Mouse (Mus musculus) embryonic facial prominence, embryonic 15.5 days (tissue): ENCODE measurements around the gene Gm3269. TPM values are rescaled to one million over a fixed set of nuclear protein-coding genes. Genes with fewer than 3 reads are reported as not detected.
"Not testable (repeated sequence)": the region's sequence is repeated elsewhere in the genome, so short reads cannot be mapped to it uniquely, and the experiment has no call there.

Experiments
- ATAC-seq: fragments of 200-750 bp; cut with Nextera tagmentation; 2 replicates; pipeline ENCODE4 v1.8.0; 2017; ENCODE audit warnings: low read depth, moderate TSS enrichment; ENCODE audit not compliant: insufficient number of reproducible peaks, low FRiP score, low TSS enrichment
- H3K27ac ChIP-seq: fragments of 300-500 bp; sonication (generic); replicated peaks from 2 replicates; pipeline ENCODE4 v1.5.1; 2015; ENCODE audit warnings: mild to moderate bottlenecking, inconsistent platforms
- H3K27me3 ChIP-seq: fragments of 300-500 bp; sonication (generic); 2 replicates; pipeline ENCODE4 v1.6.1; 2015; ENCODE audit warnings: inconsistent platforms
- H3K36me3 ChIP-seq: fragments of 300-500 bp; sonication (generic); 2 replicates; pipeline ENCODE4 v1.6.1; 2015; ENCODE audit warnings: mild to moderate bottlenecking, inconsistent platforms
- H3K4me1 ChIP-seq: fragments of 300-500 bp; sonication (generic); 2 replicates; pipeline ENCODE4 v1.6.1; 2015; ENCODE audit warnings: inconsistent platforms
- H3K4me2 ChIP-seq: fragments of 300-500 bp; sonication (generic); replicated peaks from 2 replicates; pipeline ENCODE4 v1.6.1; 2015; ENCODE audit warnings: mild to moderate bottlenecking, inconsistent platforms
- H3K4me3 ChIP-seq: fragments of 300-500 bp; sonication (generic); replicated peaks from 2 replicates; pipeline ENCODE4 v1.5.1; 2015; ENCODE audit warnings: mild to moderate bottlenecking, inconsistent platforms
- H3K9ac ChIP-seq: fragments of 300-500 bp; sonication (generic); 2 replicates; pipeline ENCODE4 v1.6.1; 2015; ENCODE audit warnings: inconsistent platforms
- H3K9me3 ChIP-seq: fragments of 300-500 bp; sonication (generic); replicated peaks from 2 replicates; pipeline ENCODE4 v1.6.1; 2016; ENCODE audit warnings: inconsistent platforms
- WGBS: fragments of 180-500 bp; shearing (Covaris S2); methylation state at CpG from one replicate; pipeline ENCODE4 v1.1.7; 2015; 5-methylcytosine and 5-hydroxymethylcytosine counted together
- polyA plus RNA-seq: library from polyadenylated mRNA; unstranded; fragments of >200 nt; fragmentation: Nextera tagmentation; extraction: Ambion mirVana; gene quantifications from 2 replicates; pipeline ENCODE4 v1.2.1, GENCODE M21; 2015

Gm3269 gene
- not detected in 2 replicates for polyA plus RNA-seq

DNA sequence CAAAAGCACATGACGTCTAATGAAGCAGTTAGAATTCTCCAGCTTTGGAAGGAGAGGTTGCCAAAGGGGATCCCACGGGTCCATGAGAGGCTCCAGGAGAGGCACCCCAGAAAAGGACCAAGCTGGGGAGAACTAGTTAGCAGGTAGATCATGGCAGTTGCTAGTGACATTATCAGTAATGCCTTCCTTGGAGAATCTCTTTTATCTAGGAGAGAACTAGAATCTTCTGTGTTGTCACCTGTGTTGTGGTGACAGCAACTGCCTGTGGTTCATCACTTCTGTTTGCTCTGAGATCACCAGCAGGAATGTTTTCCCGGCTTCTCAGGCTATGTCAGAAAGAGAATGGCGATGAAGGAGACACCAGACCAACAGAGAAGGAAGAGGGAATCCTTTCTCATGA, at the start of gene Gm3269:
Gene Gm3269 (plus strand): TSS at position 301 of the 400 bp plus-strand sequence.
- not testable (repeated sequence) for H3K4me2 ChIP-seq, H3K27me3 ChIP-seq, ATAC-seq, H3K4me3 ChIP-seq, H3K4me1 ChIP-seq, H3K9ac ChIP-seq, H3K36me3 ChIP-seq, H3K27ac ChIP-seq, H3K9me3 ChIP-seq
- no CpG with 5 or more reads among the region's 4 CpGs for WGBS

DNA sequence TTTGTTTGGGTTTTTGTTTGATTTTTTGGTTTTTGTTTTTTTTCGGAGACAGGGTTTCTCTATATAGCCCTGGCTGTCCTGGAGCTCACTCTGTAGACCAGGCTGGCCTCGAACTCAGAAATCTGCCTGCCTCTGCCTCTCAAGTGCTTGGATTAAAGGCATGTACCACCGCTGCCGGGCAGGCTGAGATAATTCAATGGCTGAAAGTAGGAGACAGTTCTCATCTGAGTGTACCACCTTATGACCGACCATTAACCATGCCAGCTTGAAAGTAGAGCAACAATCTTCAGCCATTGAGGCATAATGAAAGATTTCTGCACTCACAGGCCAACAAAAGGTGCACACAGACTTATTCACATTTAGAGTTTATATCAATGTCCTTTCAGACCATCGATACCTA, 31.5 kb upstream of the Gm3269 start:
- H3K9me3 ChIP-seq, H3K9ac ChIP-seq, ATAC-seq, H3K27me3 ChIP-seq, H3K4me2 ChIP-seq, H3K27ac ChIP-seq, H3K4me1 ChIP-seq, H3K36me3 ChIP-seq, H3K4me3 ChIP-seq: not testable (repeated sequence)
- 77% methylated on average over 6 of the region's 6 CpGs for WGBS

DNA sequence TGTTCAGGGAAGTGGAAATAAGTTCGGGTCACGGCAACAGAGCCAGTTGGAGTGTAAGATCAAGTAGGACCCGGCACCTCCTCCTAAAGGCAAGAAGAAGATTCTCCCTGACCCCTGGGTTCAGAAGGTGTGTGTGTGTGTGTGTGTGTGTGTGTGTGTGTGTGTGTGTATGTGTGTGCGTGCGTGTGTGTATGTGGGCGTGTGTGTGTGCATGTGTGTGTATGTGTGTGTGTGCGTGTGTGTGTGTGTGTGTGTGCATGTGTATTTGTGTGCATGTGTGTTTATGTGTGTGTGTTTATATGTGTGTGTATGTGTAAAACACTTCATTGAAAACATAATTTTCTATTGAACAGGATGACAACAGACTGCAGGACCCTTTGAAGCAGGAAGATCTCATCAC, 16.0 kb upstream of the Gm3269 start:
- H3K4me2 ChIP-seq, H3K9me3 ChIP-seq, ATAC-seq, H3K36me3 ChIP-seq, H3K4me3 ChIP-seq, H3K9ac ChIP-seq, H3K27ac ChIP-seq, H3K27me3 ChIP-seq, H3K4me1 ChIP-seq: not testable (repeated sequence)
- 93% methylated on average over 4 of the region's 7 CpGs for WGBS

DNA sequence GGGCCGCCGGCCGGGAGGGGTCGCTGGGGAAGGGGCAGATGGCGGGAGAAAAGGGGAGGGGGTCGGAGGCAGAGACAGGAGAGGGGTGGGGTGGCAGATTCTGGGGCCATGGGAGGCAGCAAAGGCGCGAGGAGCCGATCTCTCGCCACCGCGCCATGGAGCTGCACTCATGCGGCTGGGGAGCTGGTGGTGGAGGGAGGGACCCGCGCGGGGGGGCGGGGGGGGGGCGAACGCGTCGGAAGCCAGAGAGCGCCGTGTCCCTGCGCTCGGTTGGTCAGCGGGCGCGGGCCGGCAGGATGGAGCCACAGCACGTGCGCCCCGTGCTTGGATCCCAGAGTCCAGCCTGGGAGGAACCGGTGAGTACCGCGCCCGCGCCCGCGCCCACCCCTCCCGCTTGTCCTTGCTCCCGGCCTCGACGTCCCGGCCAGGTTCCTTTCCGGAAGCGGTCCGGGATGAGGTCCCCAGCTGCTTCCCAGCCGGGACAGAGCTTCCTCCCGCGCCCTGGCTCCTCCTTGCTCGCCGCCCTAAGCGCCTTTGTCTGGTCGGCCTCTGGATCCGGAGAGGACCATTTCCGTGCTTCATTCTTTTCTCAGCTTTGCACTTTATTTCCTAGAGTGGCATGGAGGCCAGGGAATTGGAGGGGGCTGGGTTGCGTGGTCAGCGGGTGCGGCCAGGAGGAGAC, 17.5 kb downstream of the Gm3269 start, which contains the start of gene Gm3264:
Gene Gm3264 (plus strand): TSS at position 278 of the 682 bp plus-strand sequence.
- not testable (repeated sequence) for H3K9me3 ChIP-seq, ATAC-seq, H3K36me3 ChIP-seq, H3K27me3 ChIP-seq, H3K4me1 ChIP-seq, H3K9ac ChIP-seq, H3K27ac ChIP-seq
- Histone ChIP-seq H3K4me3 (peak within 1 kb of the TSS; percentile 41), H3K4me2 (peak within 1 kb of the TSS; percentile 60)
- 8% methylated on average over 34 of the region's 59 CpGs for WGBS

DNA sequence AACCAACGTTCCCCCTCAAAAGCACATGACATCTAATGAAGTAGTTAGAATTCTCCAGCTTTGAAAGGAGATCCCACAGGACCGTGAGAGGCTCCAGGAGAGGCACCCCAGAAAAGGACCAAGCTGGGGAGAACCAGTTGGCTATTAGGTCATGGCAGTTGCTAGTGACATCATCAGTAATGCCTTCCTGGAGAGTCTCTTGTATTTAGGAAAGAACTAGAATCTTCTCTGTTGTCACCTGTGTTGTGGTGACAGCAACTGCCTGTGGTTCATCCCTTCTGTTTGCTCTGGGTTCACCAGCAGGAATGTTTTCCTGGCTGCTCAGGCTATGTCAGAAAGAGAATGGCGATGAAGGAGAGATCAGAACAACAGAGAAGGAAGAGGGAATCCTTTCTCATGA, 54.2 kb downstream of the Gm3269 start, which contains the start of gene Gm3278:
Gene Gm3278 (plus strand): TSS at position 301 of the 400 bp plus-strand sequence.
- not testable (repeated sequence) for H3K27ac ChIP-seq, H3K9ac ChIP-seq, ATAC-seq, H3K27me3 ChIP-seq, H3K4me2 ChIP-seq, H3K36me3 ChIP-seq, H3K4me3 ChIP-seq, H3K4me1 ChIP-seq, H3K9me3 ChIP-seq
- 40% methylated on average over 1 of the region's 3 CpGs for WGBS

Other genes starting within 250 kb of the Gm3269 start
- gene Gm8159, start 205.8 kb upstream of the Gm3269 start, polyA plus RNA-seq, result not detected in 2 replicates
- gene Gm3239, start 173.9 kb upstream of the Gm3269 start, polyA plus RNA-seq, result not detected in 2 replicates
- 0.25 TPM in 1 of 2 replicates, not detected in the other for gene Gm7876, start 128.9 kb upstream of the Gm3269 start, polyA plus RNA-seq
- gene Gm3252, start 111.3 kb upstream of the Gm3269 start, polyA plus RNA-seq, result 0.19 TPM in 1 of 2 replicates, not detected in the other
- gene Gm9602, start 61.8 kb upstream of the Gm3269 start, polyA plus RNA-seq, result not detected in 2 replicates
- 0.33 and 0.45 TPM in 2 replicates for gene Gm3264, start 17.5 kb downstream of the Gm3269 start, polyA plus RNA-seq
- gene Gm3278, start 54.3 kb downstream of the Gm3269 start, polyA plus RNA-seq, result not detected in 2 replicates
- gene Gm8297, start 145.8 kb downstream of the Gm3269 start, polyA plus RNA-seq, result not detected in 2 replicates
- not detected in 2 replicates for gene Gm3298, start 177.8 kb downstream of the Gm3269 start, polyA plus RNA-seq
- gene 4930555G01Rik, start 212.5 kb downstream of the Gm3269 start, polyA plus RNA-seq, result not detected in 2 replicates
- 0.12 and 0.47 TPM in 2 replicates for gene Gm8281, start 232.9 kb downstream of the Gm3269 start, polyA plus RNA-seq